Mouse (Mus musculus): ENCODE results near the gene Gprc5a.

Gprc5a gene

GRCm38 (mm10) chr6:135065236-135065957 lies at the start of gene Gprc5a:
TSS of gene Gprc5a (plus strand) at chr6:135065651.
- in situ Hi-C loops (cut with MboI; ENCODE audit: low pct_unique_long_range_greater_than_20kb in 1 of 2, low sequenced_read_pairs in 2 of 2, unreplicated experiment in 1 of 2), result no loop called here

GRCm38 (mm10) chr6:135017211-135017610 lies 48.2 kb upstream of the Gprc5a start:
- in situ Hi-C loops (cut with MboI; ENCODE audit: low pct_unique_long_range_greater_than_20kb in 1 of 2, low sequenced_read_pairs in 2 of 2, unreplicated experiment in 1 of 2), result loop anchor here in 1 of 2 experiments (10.0 kb wide), 1 partner anchor 128 kb away; no protein-coding TSS in a partner anchor

- in situ Hi-C loops (cut with MboI; ENCODE audit: low pct_unique_long_range_greater_than_20kb in 1 of 2, low sequenced_read_pairs in 2 of 2, unreplicated experiment in 1 of 2), result loop anchor here in 1 of 2 experiments (10.0 kb wide), 1 partner anchor 125 kb away; no protein-coding TSS in a partner anchor
Measured at GRCm38 (mm10) chr6:135019564-135019963, 45.9 kb upstream of the Gprc5a start.

- in situ Hi-C loops (cut with MboI; ENCODE audit: low pct_unique_long_range_greater_than_20kb in 1 of 2, low sequenced_read_pairs in 2 of 2, unreplicated experiment in 1 of 2), result loop anchor here in 1 of 2 experiments (10.0 kb wide), 1 partner anchor 53 kb away; no protein-coding TSS in a partner anchor
Measured at GRCm38 (mm10) chr6:135021633-135022032, 43.8 kb upstream of the Gprc5a start.

GRCm38 (mm10) chr6:135023379-135023778 lies 42.1 kb upstream of the Gprc5a start:
- in situ Hi-C loops (cut with MboI; ENCODE audit: low pct_unique_long_range_greater_than_20kb in 1 of 2, low sequenced_read_pairs in 2 of 2, unreplicated experiment in 1 of 2), result loop anchor here in 1 of 2 experiments (10.0 kb wide), 1 partner anchor 51 kb away; no protein-coding TSS in a partner anchor

GRCm38 (mm10) chr6:135024781-135025420 lies 40.5 kb upstream of the Gprc5a start:
- in situ Hi-C loops (cut with MboI; ENCODE audit: low pct_unique_long_range_greater_than_20kb in 1 of 2, low sequenced_read_pairs in 2 of 2, unreplicated experiment in 1 of 2), result loop anchor here in 1 of 2 experiments (10.0 kb wide), 1 partner anchor 50 kb away; no protein-coding TSS in a partner anchor

GRCm38 (mm10) chr6:135026232-135026631 lies 39.2 kb upstream of the Gprc5a start:
- in situ Hi-C loops (cut with MboI; ENCODE audit: low pct_unique_long_range_greater_than_20kb in 1 of 2, low sequenced_read_pairs in 2 of 2, unreplicated experiment in 1 of 2), result loop anchor here in 1 of 2 experiments (10.0 kb wide), 1 partner anchor 49 kb away; no protein-coding TSS in a partner anchor

GRCm38 (mm10) chr6:135026755-135027154 lies 38.7 kb upstream of the Gprc5a start:
- in situ Hi-C loops (cut with MboI; ENCODE audit: low pct_unique_long_range_greater_than_20kb in 1 of 2, low sequenced_read_pairs in 2 of 2, unreplicated experiment in 1 of 2), result loop anchor here in 1 of 2 experiments (10.0 kb wide), 1 partner anchor 48 kb away; no protein-coding TSS in a partner anchor

- in situ Hi-C loops (cut with MboI; ENCODE audit: low pct_unique_long_range_greater_than_20kb in 1 of 2, low sequenced_read_pairs in 2 of 2, unreplicated experiment in 1 of 2), result loop anchor here in 1 of 2 experiments (10.0 kb wide), 1 partner anchor 46 kb away; no protein-coding TSS in a partner anchor
Measured at GRCm38 (mm10) chr6:135029246-135029645, 36.2 kb upstream of the Gprc5a start.

- in situ Hi-C loops (cut with MboI; ENCODE audit: low pct_unique_long_range_greater_than_20kb in 1 of 2, low sequenced_read_pairs in 2 of 2, unreplicated experiment in 1 of 2), result loop anchor here in 1 of 2 experiments (5.0 kb wide), 1 partner anchor 34 kb away; no protein-coding TSS in a partner anchor
Measured at GRCm38 (mm10) chr6:135038674-135039073, 26.8 kb upstream of the Gprc5a start.

GRCm38 (mm10) chr6:135040275-135040871 lies 25.1 kb upstream of the Gprc5a start:
- in situ Hi-C loops (cut with MboI; ENCODE audit: low pct_unique_long_range_greater_than_20kb in 1 of 2, low sequenced_read_pairs in 2 of 2, unreplicated experiment in 1 of 2), result no loop called here

- in situ Hi-C loops (cut with MboI; ENCODE audit: low pct_unique_long_range_greater_than_20kb in 1 of 2, low sequenced_read_pairs in 2 of 2, unreplicated experiment in 1 of 2), result no loop called here
Measured at GRCm38 (mm10) chr6:135041930-135042329, 23.5 kb upstream of the Gprc5a start.

- in situ Hi-C loops (cut with MboI; ENCODE audit: low pct_unique_long_range_greater_than_20kb in 1 of 2, low sequenced_read_pairs in 2 of 2, unreplicated experiment in 1 of 2), result no loop called here
Measured at GRCm38 (mm10) chr6:135047276-135047675, 18.2 kb upstream of the Gprc5a start.

GRCm38 (mm10) chr6:135048509-135048908 lies 16.9 kb upstream of the Gprc5a start:
- in situ Hi-C loops (cut with MboI; ENCODE audit: low pct_unique_long_range_greater_than_20kb in 1 of 2, low sequenced_read_pairs in 2 of 2, unreplicated experiment in 1 of 2), result no loop called here

GRCm38 (mm10) chr6:135048956-135049355 lies 16.5 kb upstream of the Gprc5a start:
- in situ Hi-C loops (cut with MboI; ENCODE audit: low pct_unique_long_range_greater_than_20kb in 1 of 2, low sequenced_read_pairs in 2 of 2, unreplicated experiment in 1 of 2), result no loop called here

GRCm38 (mm10) chr6:135053789-135054188 lies 11.7 kb upstream of the Gprc5a start:
- in situ Hi-C loops (cut with MboI; ENCODE audit: low pct_unique_long_range_greater_than_20kb in 1 of 2, low sequenced_read_pairs in 2 of 2, unreplicated experiment in 1 of 2), result no loop called here

- in situ Hi-C loops (cut with MboI; ENCODE audit: low pct_unique_long_range_greater_than_20kb in 1 of 2, low sequenced_read_pairs in 2 of 2, unreplicated experiment in 1 of 2), result no loop called here
Measured at GRCm38 (mm10) chr6:135055882-135056281, 9.6 kb upstream of the Gprc5a start.

- in situ Hi-C loops (cut with MboI; ENCODE audit: low pct_unique_long_range_greater_than_20kb in 1 of 2, low sequenced_read_pairs in 2 of 2, unreplicated experiment in 1 of 2), result no loop called here
Measured at GRCm38 (mm10) chr6:135060728-135061127, 4.7 kb upstream of the Gprc5a start.

GRCm38 (mm10) chr6:135064621-135065020 lies 830 bp upstream of the Gprc5a start:
- in situ Hi-C loops (cut with MboI; ENCODE audit: low pct_unique_long_range_greater_than_20kb in 1 of 2, low sequenced_read_pairs in 2 of 2, unreplicated experiment in 1 of 2), result no loop called here
